Mouse (Mus musculus) gastrocnemius, adult 18-20 months (tissue): ENCODE data around the gene Mpzl3. TPM values are rescaled to one million over a fixed set of nuclear protein-coding genes. Genes with fewer than 3 reads are reported as not detected.

Experiments used
- DNase-seq: peaks from one replicate; pipeline ENCODE4 v3.0.0; 2021; ENCODE audit warnings: low spot score
- total RNA-seq, 2 experiments: library from RNA; stranded (reverse); gene quantifications; 2 replicates each; pipeline ENCODE4 v1.2.3; 2021

The Mpzl3 gene
- total RNA-seq, 2 experiments from 2014 or later: 1.6 to 2.1 TPM

DNA sequence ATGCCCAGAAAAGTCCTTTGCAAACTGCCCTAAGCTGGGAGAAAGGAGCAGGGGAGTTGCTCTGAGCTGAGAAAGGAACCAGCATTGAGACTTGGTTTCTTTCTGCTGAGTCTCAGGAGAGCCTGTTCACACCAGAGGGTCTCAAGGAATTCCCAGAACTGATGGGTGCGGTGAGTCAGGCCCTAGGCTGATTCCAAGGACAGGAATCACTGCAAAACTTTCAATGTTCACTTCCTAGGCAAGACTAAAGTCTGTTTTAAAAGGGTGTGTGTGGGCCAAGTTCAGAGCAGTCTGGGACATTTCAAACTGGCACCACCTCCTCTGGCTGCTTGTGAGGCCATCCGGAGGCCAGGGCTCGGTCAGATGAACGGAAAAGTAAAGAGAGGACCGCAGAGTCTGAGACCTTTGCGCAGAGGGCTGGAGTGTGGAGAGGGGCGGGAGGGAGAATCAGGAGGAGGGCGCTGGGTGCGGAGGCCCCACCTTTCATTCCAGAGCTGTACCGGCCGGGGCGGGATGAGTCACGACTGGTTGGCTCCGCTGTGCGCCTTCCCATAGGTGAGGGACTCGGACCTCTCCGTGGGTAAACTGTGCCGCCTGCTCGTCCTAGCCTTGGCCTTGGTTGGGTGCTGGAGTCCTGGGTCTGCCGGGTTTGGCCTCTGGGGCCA, 12.8 kb upstream of the Mpzl3 start:
- no peak for DNase-seq

DNA sequence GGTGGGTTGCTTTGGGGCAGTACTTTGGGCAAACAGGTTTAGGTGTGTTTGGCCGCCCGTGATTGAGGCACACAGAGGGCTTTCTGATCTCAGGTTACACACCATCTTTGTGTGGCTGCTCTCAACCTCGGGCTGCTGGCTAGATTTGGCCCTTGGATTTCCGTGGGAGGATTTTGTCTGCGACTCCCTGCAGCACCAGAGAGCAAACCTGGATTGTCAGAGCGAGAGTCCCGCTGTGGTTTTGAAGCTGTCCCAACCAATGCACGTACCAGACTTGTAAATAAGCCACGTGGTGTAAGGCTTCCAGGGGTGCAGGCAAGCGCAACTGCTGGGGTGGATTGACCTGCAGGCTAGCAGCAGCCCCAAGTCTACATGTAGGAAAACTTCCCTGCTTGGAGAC, 12.0 kb upstream of the Mpzl3 start:
- DNase-seq: no peak

DNA sequence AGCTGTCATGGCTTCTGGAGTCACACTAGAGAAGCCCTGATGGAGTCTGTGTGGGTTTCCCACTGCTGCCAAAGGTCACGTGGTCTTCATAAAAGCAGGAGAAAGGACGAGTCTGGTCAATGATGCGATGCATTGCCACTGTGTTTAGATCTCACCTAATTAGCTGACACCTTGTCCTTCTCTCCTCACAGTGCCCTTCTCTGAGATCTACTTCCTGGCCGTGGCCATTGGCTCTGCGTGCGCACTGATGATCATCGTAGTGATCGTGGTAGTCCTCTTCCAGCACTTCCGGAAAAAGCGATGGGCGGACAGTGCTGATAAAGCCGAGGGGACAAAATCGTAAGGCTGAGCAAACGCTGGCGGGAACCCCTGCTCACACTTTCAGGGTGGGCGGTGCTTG, 8.0 kb upstream of the Mpzl3 start:
- DNase-seq: no peak

DNA sequence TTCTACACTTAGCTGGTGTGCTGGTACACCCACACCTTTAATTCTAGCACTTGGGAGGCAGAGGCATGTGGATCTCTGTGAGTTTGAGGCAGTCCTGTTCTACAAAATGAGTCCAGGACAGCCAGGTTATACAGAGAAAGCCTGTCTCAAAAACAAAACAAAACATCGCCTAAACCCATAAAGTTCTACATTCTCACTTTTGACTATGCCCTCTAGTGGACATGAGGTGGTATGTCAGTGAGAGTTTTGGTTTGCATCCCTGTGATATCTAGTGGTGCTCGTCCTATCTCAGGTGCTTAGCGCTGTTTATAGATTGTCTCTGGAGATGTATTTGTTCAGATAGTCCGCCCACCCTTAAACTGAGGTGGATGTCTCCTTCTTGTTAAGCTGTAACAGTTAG, 6.5 kb upstream of the Mpzl3 start:
- DNase-seq: no peak

DNA sequence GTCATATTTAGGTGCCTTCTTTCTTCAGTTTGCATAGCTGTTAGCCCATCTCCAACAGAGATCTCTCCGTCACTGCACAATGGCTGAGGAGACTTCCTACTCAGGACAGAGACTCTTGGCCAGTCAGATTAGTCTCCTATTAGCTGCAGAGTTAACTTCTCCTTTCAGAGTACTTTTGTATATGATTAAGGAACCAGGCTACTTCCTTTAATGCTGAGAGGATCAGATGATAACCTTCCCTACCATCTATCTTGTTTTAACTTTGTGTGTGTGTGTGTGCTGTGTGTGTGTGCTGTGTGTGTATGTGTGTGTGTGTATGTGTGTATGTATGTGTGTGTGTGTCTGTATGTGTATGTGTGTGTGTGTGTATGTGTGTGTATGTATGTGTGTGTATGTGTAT, 5.3 kb upstream of the Mpzl3 start:
- no peak for DNase-seq

DNA sequence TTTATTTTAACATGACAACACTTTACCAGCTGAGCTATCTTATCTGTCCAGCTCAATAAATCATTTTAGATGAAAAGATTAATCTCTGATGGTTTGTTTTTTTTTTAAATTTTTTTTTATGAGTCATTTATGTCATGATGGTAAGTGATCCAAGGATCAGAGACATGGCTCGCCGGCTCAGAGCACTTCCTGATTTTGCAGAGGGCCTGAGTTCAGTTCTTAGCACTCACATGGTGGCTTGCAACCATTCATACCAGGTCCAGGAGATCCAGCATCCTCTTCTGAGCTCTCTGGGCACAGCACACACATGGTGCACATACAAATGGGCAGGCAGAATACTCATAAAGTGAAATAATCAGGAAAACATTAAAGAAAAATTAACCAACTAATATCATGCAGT, 4.7 kb upstream of the Mpzl3 start:
- no peak for DNase-seq

DNA sequence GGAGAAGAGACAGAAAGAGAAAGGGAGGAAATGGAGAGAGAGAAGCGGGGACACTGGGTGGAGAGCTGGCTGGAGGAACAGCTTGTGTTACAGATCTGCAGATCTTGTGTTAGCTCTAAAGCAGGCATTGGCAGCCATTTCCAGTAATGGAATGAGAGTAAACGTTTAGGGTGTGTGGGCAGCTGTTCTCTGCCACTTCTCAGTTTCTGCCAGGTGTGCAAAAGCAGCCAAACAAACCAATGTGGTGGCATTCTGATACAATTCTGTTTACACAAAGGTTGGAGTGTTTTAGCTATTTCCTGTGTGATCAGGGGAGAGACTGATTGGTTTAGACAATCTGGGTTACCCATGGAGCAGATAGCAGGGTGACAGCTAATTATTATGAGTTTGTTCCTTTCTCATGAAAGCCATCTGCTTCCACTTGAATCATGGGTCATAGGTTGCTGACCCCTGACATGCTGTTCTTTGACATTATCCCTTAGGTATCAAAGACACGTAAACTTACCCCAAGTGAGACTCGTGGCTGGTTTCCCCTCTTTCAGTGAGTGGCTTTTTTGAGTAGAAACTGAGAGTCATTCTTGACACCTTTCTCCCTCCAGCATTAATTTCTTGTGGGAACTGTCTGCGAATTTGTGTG, 3.4 kb downstream of the Mpzl3 start:
- peak; percentile 21 for DNase-seq

DNA sequence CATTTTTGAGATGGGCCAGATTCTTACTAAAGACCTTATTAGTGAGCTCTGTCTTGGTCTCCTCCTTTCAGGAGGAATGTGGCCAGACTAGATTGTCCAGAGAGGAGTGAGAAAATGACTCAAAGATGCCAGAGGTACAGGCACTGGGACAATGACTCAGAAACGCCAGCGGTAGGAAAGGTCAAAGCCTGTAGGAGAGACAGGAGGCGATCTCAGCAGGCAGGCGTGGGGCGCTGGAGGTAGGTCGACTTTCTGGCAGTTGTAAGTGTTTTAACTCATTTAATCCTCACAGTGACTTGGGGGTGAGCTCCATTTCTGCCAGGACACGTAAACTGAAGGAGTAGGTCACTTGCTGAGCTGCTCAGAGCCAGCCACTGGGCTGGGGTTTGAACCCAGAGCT, 5.2 kb downstream of the Mpzl3 start:
- no peak for DNase-seq

DNA sequence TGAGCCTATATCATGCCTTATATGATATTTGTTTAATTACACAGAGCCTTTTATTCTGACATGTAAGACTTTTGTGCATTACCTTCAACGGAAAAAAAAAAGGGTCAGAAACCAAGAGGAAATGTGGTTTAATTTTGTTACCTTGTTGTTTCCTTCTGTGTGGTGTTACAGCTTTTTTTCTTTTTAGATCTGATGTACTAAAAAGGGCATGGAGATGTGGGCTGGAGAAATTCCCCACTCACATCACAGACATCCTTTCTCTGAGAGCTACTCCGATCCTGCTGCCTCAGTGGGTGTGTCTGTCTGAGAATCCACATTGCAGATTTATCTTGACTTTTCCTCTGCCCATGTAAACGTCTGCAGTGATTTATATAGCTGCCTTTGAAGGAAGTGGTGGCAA, 7.7 kb downstream of the Mpzl3 start:
- no peak for DNase-seq

DNA sequence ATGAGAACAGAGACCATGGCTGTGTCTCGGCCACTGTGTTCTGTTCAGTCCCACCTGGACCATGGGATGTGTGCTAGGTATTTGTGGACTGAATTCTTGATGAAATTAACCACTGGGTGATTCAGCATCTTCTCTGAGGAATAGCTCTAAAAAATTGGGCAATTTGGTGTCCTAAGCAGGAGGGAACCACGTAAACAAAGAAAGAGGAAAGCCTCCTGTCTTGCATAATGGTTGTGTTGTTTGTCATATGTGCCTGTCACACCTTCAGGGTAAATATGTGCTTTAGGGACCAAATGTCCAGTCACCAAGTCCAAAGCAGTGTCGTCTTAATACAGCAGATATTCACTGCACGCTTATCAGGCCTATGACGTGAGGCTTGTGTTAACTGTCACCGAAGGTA, 9.4 kb downstream of the Mpzl3 start:
- DNase-seq: no peak

DNA sequence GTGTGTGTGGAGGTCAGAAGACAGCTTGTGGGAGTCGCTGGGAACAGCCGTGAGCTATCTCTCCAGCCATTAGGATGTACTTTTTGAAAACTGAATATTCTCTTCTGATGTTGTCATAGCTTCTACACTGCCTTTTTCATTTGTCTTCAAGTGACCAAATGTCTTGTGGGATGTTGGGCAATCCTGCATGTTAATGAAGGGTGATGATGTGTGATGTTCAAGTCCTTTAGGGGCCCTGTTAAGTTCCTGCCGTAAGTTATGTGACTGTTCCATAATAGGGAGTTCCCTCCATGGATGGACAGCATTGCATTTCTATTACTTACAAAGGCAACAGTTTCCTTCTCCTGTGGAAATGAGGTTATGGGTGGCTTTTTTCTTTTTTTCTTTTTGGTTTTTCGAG, 11.7 kb downstream of the Mpzl3 start:
- no peak for DNase-seq

DNA sequence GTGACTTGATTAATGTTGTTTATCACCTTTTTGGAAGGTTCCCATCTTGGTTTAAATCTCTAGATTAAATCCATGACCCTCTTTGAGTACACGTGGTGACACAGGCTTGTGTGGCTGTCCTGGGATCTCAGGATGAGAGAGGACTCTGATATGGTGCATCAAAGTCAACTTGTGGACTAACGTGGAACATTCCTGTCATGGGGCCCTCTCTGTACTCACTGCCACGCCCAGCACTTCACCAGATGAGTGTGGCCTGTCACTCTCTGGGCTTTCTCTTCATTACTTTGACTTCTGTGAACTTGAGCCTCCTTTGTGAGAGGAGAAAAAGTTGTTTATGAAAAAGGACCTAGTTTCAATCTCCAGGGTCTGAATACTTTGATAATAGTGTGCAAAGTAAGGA, 16.8 kb downstream of the Mpzl3 start:
- DNase-seq: no peak

DNA sequence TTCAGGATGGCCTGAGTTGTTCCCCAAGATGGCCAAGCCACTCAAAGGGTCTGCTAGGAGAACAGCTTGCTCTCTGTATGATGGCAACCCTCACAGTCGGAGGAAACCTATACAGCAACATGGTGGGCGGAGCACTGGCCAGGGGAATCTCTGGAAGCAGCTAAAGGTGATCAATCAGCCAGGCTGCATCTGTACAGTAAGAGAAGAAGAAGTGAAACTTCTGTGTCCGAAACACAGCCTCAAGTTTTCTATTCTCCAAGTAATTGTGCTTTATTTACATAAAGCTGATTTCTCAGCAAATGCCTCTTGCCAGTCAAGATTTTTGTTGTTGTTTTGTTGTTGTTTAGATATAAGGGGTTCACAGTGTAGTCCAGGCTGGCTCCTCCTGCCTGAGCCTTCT, 22.9 kb downstream of the Mpzl3 start:
- no peak for DNase-seq

DNA sequence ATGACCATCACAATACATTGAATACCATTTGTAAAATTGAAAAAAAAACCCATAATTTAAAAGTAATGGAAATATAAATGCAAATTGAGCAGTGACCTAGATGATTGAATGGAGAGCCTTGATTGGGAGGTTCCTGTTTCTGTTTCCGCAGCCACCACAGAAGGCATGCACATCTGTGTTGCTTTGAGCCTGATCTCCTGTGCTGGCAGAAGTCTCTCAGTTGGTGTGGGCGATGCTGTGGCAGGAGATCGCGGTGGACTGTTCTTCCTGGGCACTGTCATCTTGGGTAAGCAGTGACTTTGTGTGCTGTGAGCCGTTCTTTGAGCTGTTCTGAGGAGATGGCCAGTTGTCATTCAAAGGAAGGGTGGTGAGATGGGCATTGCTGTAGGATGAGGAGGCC, 24.0 kb downstream of the Mpzl3 start, which contains the start of gene Jaml:
TSS of gene Jaml (plus strand) at position 173 of the 400 bp plus-strand sequence.
- DNase-seq: no peak

DNA sequence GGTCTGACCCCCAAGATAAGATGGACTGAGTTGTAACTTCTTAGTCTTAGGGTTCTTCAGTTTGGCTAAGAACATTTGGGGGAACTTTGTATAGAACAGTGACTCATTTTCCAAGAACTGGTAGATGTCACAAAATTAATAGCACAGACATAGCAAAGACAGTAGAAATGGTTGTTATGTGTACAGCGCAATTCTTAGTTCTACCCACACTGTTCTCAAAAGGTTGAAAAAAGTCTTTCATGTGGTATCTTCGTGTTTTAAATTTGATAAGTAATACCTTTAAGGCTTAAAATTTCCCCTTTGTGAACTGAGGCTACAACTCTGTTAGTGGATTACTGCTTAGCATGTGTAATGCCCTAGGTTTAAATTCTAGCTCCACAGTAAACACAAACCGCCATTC, 28.1 kb downstream of the Mpzl3 start:
- DNase-seq: no peak

DNA sequence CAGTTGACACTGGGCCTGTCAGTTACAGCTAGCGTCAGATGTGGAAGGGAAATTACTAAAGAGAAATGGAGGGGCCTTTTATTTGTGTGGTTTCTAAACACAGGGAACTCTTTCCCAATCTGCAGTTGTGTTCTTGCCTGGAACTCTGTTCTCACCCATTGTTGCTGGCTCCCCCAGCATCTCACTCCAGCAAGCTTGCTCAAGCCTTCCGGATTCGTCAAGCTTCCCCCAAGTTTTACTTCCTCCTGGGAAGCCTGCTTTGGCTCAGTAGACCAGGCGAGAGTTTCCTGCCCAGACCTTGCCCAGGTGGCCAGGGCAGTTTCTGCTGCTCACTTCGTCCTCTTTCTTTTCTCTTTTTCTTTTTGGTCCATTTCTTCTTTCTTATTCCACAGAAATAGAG, 29.6 kb downstream of the Mpzl3 start:
- DNase-seq: no peak

DNA sequence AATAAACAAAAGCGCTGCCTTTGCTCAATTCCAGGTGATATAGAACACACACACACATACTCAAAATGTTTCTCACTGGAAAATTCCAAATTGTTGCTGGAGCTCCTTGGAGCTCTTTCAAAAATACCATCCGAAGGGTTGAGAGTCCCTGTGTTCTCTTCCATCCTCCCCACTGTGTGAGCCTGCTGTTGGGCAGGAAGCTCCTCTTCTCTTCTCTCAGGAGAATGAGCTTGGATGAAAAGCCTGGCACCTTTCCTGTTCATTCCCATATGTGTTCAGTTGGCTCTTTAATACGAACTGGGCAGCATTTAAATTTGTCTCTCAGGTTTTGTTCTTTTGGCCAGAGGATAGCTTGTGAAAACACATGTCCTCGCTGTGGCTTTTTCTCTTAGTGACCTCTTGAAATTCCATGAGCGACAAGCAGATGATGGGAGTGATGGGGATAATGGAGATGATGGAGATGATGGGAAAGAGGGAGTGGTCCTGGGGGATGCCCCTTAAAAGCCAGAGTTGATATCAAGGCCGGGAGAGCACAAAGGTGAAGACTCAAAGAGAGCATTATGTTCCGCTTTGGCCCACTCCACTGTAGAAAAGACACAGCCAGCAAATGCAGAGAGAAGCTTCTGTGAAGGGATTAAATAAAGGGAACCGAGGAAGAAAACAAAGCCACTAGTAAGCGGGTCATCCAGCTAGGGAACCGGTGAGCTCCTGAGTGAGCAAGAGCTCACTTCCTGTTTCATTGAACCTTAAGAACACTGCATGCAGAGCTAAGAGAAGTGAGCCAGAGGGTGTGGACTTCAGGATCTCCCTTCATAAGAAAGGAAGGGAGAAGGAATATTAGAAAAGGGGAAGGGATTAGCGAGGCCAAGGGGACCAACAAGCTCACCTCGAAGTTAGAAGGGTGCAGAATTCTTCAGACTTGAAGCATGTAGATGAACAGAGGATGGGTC, 31.0 kb downstream of the Mpzl3 start:
- DNase-seq: no peak

DNA sequence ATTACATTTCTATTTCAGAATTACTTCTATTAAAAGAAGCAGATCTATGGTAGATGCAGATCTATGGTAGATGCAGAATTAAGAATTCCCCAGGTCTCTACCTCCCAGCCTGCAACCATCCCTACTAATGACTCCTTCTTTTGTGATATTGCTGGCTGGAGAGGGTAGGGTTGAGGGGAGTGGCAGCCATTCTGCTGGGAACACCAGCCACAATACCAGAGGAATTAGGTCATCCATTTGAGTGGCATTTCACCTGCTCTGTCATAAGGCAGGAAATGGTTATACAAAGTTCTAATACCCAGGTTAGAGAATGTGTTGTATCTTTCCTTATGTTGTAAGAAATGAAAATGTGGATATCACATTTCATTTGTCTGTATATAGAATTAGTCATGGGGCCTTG, 33.1 kb downstream of the Mpzl3 start:
- no peak for DNase-seq

DNA sequence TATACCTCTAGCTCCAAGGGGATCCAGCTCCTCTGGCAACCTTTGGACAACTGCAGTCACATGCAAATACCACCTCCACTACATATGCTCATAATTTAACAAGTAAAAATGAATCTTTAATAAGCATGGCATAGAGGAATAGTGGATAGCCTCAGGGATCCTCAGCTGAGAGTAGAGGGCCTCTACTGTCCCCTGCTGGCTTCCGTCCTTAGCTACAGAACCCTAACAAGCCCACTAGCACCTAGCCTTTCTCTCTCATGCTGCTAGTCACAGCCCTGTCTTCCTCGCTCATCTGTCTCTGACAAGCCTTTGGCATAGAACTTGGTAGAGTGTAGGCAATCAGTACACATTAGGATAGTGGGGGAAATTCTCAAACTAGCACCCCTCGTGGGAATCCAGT, 35.8 kb downstream of the Mpzl3 start:
- DNase-seq: no peak

DNA sequence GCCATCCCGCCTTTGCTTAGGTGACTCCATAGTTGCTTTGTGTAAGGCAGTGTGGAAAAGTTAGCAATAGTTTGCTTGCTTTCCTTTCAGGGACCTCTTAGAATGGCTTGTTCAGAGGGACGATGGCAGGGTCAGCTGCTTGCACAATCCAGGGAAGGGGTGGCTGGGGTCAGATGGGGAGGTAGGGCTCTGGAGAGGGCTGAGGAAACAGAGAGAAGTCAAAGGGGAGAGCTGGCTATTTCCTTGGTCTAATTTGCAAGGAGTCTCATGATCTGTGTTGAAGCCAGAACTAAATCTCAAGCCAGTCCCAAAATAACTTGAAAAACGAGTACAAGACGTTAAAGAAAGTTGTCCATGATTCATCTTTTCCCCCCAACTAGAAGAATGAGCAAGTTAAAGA, 37.7 kb downstream of the Mpzl3 start:
- DNase-seq: peak; percentile 17

DNA sequence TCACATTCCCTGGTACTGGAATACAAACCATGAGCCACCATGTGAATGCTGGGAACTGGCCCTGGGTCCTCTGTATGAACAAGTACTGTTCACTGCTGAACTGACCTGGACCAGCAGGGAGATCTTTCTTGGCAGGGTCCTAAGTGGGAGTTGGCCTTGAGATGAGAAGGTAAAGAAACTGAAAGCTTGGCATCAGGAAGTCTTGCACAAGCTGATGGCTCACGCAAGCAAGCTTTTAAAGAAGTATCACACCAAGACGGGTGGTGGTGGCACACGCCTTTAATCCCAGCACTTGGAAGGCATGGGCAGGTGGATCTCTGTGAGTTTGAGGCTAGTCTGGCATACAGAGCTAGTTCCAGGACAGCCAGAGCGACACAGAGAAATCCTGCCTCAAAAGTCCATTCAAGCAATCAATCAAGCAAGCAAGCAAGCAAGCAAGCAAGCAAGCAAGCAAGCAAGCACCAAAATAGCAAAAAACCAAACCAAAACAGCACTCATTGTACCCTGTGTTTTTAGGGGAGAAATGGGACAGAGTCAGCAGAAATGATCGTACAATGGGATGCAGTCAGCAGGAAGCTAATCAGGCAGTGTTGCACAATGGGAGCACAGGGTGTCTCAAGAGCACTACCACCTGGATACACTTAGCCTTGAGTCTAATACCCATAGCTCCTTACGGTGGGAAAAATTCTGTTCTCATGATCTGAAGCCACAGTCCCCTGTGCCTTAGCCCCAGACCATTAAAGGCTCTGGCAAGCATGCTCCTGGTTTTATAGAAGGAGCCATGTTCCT, 40.4 kb downstream of the Mpzl3 start:
- DNase-seq: no peak

DNA sequence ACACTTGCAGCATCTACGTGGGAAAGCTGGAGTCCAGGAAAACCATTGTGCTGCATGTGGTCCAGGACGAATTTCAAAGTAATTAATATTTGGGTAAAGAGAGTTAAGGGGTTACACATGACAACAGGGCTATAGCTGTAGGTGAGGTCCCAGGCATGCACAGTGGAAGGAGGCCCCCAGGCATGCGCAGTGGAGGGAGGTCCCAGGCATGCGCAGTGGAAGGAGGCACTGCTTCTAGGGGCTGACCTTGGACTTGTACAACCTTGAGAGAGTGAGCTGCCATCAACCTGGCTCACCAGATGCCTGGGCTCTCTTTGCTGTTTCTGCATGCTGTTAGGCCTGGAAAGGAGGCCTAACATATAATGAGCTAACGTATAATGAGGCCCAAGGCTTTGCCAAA, 42.9 kb downstream of the Mpzl3 start:
- DNase-seq: no peak
